Mouse (Mus musculus) small intestine, adult 2 months (tissue): Measurements from ENCODE around the gene BC029722.

Experiments
- CTCF ChIP-seq: fragments of 200-500 bp; IDR thresholded peaks from 2 replicates; pipeline ENCODE4 v1.5.1; 2012; ENCODE audit warnings: low read depth, mild to moderate bottlenecking, control low read depth, inconsistent platforms, low read length, moderate library complexity, mixed read lengths; ENCODE audit not compliant: insufficient replicate concordance, insufficient read length; ENCODE audit errors: extremely low read depth
- POLR2A ChIP-seq: fragments of 200-500 bp; IDR thresholded peaks from 2 replicates; pipeline ENCODE4 v1.6.1; 2012; ENCODE audit warnings: low read depth, mild to moderate bottlenecking, control low read depth, inconsistent platforms, low read length, moderate library complexity

- TF ChIP-seq CTCF (no peak), POLR2A (no peak)
Measured at GRCm38 (mm10) chr2:155773664-155774063, 45.6 kb downstream of the BC029722 start.
